Mouse (Mus musculus) forebrain, embryonic 11.5 days (tissue): ENCODE measurements around the gene Lrrc15. TPM values are rescaled to one million over a fixed set of nuclear protein-coding genes. Genes with fewer than 3 reads are reported as not detected.

Experiments used
- ATAC-seq: fragments of 200-750 bp; cut with Nextera tagmentation; replicated peaks from 2 replicates; pipeline ENCODE4 v1.8.0; 2017; ENCODE audit warnings: moderate TSS enrichment; ENCODE audit not compliant: low FRiP score
- DNase-seq: peaks from one replicate; pipeline ENCODE4 v3.0.0-alpha.2; 2017; ENCODE audit warnings: low spot score
- H3K27ac ChIP-seq: fragments of 300-500 bp; sonication (generic); 2 replicates; pipeline ENCODE4 v1.5.1; 2014; ENCODE audit warnings: low read depth, low read length
- H3K27me3 ChIP-seq: fragments of 300-500 bp; sonication (generic); 2 replicates; pipeline ENCODE4 v1.6.1; 2014; ENCODE audit warnings: mild to moderate bottlenecking, low read length, mixed read lengths; ENCODE audit not compliant: control insufficient read depth, insufficient read depth
- H3K36me3 ChIP-seq: fragments of 300-500 bp; sonication (generic); 2 replicates; pipeline ENCODE4 v1.6.1; 2014; ENCODE audit warnings: mild to moderate bottlenecking, low read length, moderate library complexity, mixed read lengths; ENCODE audit not compliant: control insufficient read depth, insufficient read depth
- H3K4me1 ChIP-seq: fragments of 300-500 bp; sonication (generic); replicated peaks from 2 replicates; pipeline ENCODE4 v1.6.1; 2014; ENCODE audit warnings: low read length, mixed read lengths; ENCODE audit not compliant: control insufficient read depth, insufficient read depth
- H3K4me2 ChIP-seq: fragments of 300-500 bp; sonication (generic); 2 replicates; pipeline ENCODE4 v1.6.1; 2014; ENCODE audit warnings: low read depth, mild to moderate bottlenecking, low read length, moderate library complexity, mixed read lengths; ENCODE audit not compliant: severe bottlenecking
- H3K4me3 ChIP-seq: fragments of 300-500 bp; sonication (generic); 2 replicates; pipeline ENCODE4 v1.5.1; 2014; ENCODE audit warnings: low read depth, low read length
- H3K9ac ChIP-seq: fragments of 300-500 bp; sonication (generic); 2 replicates; pipeline ENCODE4 v1.6.1; 2014; ENCODE audit warnings: low read length
- H3K9me3 ChIP-seq: fragments of 300-500 bp; sonication (generic); 2 replicates; pipeline ENCODE4 v1.6.1; 2016; ENCODE audit warnings: low read length, mixed read lengths; ENCODE audit not compliant: control insufficient read depth
- WGBS: fragments of 180-500 bp; shearing (Covaris S2); extraction: QIAGEN DNeasy Blood & Tissue Kit; methylation state at CpG from one replicate; pipeline ENCODE4 v1.1.7; 2014; 5-methylcytosine and 5-hydroxymethylcytosine counted together
- polyA plus RNA-seq: library from polyadenylated mRNA; unstranded; fragments of >200 nt; fragmentation: Nextera tagmentation; extraction: Ambion mirVana; gene quantifications from 2 replicates; pipeline ENCODE4 v1.2.1, GENCODE M21; 2014

The Lrrc15 gene
- polyA plus RNA-seq, 1 experiment from 2014 or later = 1.1 TPM

- ATAC-seq = no peak
- H3K4me1 ChIP-seq = no peaks in the 10 kb centered on the region
- no peaks in the 10 kb centered on the region for H3K9me3 ChIP-seq
- DNase-seq = no peak
- H3K4me3 ChIP-seq = no peak overlapping the region
- WGBS = 87% methylated on average over 7 of the region's 7 CpGs
- no peaks in the 10 kb centered on the region for H3K27me3 ChIP-seq
- no peak overlapping the region for H3K4me2 ChIP-seq
- H3K36me3 ChIP-seq = no peaks in the 10 kb centered on the region
- H3K9ac ChIP-seq = no peak overlapping the region
- H3K27ac ChIP-seq = no peak overlapping the region
Measured at GRCm38 (mm10) chr16:30258441-30258840, 24.6 kb downstream of the Lrrc15 start.

- ATAC-seq = no peak
- H3K27ac ChIP-seq = no peak overlapping the region
- H3K9ac ChIP-seq = no peak overlapping the region
- no peaks in the 10 kb centered on the region for H3K36me3 ChIP-seq
- H3K4me2 ChIP-seq = no peak overlapping the region
- no peaks in the 10 kb centered on the region for H3K4me1 ChIP-seq
- no peaks in the 10 kb centered on the region for H3K27me3 ChIP-seq
- H3K4me3 ChIP-seq = no peak overlapping the region
- no peak for DNase-seq
- H3K9me3 ChIP-seq = no peaks in the 10 kb centered on the region
- WGBS = 89% methylated on average over 9 of the region's 9 CpGs
Measured at GRCm38 (mm10) chr16:30257718-30258117, 25.3 kb downstream of the Lrrc15 start.

GRCm38 (mm10) chr16:30255061-30255460 is 28.0 kb downstream of the Lrrc15 start:
- H3K4me2 ChIP-seq = no peak overlapping the region
- no peak overlapping the region for H3K4me3 ChIP-seq
- ATAC-seq (no peak), DNase-seq (no peak)
- H3K9ac ChIP-seq = no peak overlapping the region
- H3K27ac ChIP-seq = no peak overlapping the region
- H3K4me1 ChIP-seq = no peaks in the 10 kb centered on the region
- 0 out of 2 replicates have a peak, but pooled peaks cover 2% of the 10 kb centered on the region for H3K27me3 ChIP-seq
- H3K9me3 ChIP-seq = no peaks in the 10 kb centered on the region
- H3K36me3 ChIP-seq = no peaks in the 10 kb centered on the region
- 65% methylated on average over 7 of the region's 7 CpGs for WGBS

GRCm38 (mm10) chr16:30253900-30254299 is 29.2 kb downstream of the Lrrc15 start:
- WGBS = 80% methylated on average over 9 of the region's 9 CpGs
- H3K4me3 ChIP-seq = no peak overlapping the region
- ATAC-seq = no peak

GRCm38 (mm10) chr16:30253374-30253773 is 29.7 kb downstream of the Lrrc15 start:
- Histone ChIP-seq H3K27ac (no peak overlapping the region), H3K36me3 (no peaks in the 10 kb centered on the region), H3K4me1 (no peaks in the 10 kb centered on the region), H3K4me2 (no peak overlapping the region), H3K27me3 (0 out of 2 replicates have a peak, but pooled peaks cover 2% of the 10 kb centered on the region), H3K4me3 (no peak overlapping the region), H3K9me3 (no peaks in the 10 kb centered on the region), H3K9ac (no peak overlapping the region)
- no peak for ATAC-seq
- WGBS = 88% methylated on average over 4 of the region's 4 CpGs
- no peak for DNase-seq

More at GRCm38 (mm10) chr16:30253900-30254299, 29.2 kb downstream of the Lrrc15 start:
- Histone ChIP-seq H3K4me1 (no peaks in the 10 kb centered on the region), H3K4me2 (no peak overlapping the region), H3K27me3 (0 out of 2 replicates have a peak, but pooled peaks cover 2% of the 10 kb centered on the region), H3K36me3 (no peaks in the 10 kb centered on the region), H3K9me3 (no peaks in the 10 kb centered on the region), H3K27ac (no peak overlapping the region), H3K9ac (no peak overlapping the region)
- no peak for DNase-seq

- no peaks in the 10 kb centered on the region for H3K4me1 ChIP-seq
- 0 out of 2 replicates have a peak, but pooled peaks cover 2% of the 10 kb centered on the region for H3K27me3 ChIP-seq
- no peak overlapping the region for H3K9ac ChIP-seq
- H3K4me3 ChIP-seq = no peak overlapping the region
- peak; percentile 63 for ATAC-seq
- 2% methylated on average over 21 of the region's 21 CpGs for WGBS
- H3K4me2 ChIP-seq = peak overlapping the region; percentile 37
- no peaks in the 10 kb centered on the region for H3K9me3 ChIP-seq
- peak; percentile 93 for DNase-seq
- no peak overlapping the region for H3K27ac ChIP-seq
- H3K36me3 ChIP-seq = no peaks in the 10 kb centered on the region
Measured at GRCm38 (mm10) chr16:30252003-30252418, 31.0 kb downstream of the Lrrc15 start.

- WGBS = 88% methylated on average over 12 of the region's 12 CpGs
- ATAC-seq (no peak), DNase-seq (no peak)
- no peak overlapping the region for H3K9ac ChIP-seq
- no peak overlapping the region for H3K27ac ChIP-seq
- no peaks in the 10 kb centered on the region for H3K27me3 ChIP-seq
- no peak overlapping the region for H3K4me2 ChIP-seq
- no peaks in the 10 kb centered on the region for H3K9me3 ChIP-seq
- no peaks in the 10 kb centered on the region for H3K4me1 ChIP-seq
- H3K4me3 ChIP-seq = no peak overlapping the region
- no peaks in the 10 kb centered on the region for H3K36me3 ChIP-seq
Measured at GRCm38 (mm10) chr16:30244037-30244700, 38.9 kb downstream of the Lrrc15 start.

GRCm38 (mm10) chr16:30241623-30242022 is 41.4 kb downstream of the Lrrc15 start:
- no peaks in the 10 kb centered on the region for H3K4me1 ChIP-seq
- H3K27ac ChIP-seq = no peak overlapping the region
- WGBS = 37% methylated on average over 2 of the region's 2 CpGs
- H3K9me3 ChIP-seq = no peaks in the 10 kb centered on the region
- H3K9ac ChIP-seq = no peak overlapping the region
- no peaks in the 10 kb centered on the region for H3K36me3 ChIP-seq
- DNase-seq (no peak), ATAC-seq (no peak)
- H3K4me2 ChIP-seq = no peak overlapping the region
- peaks cover 4% of the 10 kb centered on the region; the same call in 1 of the 2 replicates for H3K27me3 ChIP-seq
- no peak overlapping the region for H3K4me3 ChIP-seq

- Histone ChIP-seq H3K27me3 (peaks cover 20% of the 10 kb centered on the region), H3K4me3 (no peak overlapping the region), H3K4me1 (peaks cover 3% of the 10 kb centered on the region; the same call in 1 of the 2 replicates), H3K9me3 (no peaks in the 10 kb centered on the region), H3K9ac (no peak overlapping the region), H3K36me3 (no peaks in the 10 kb centered on the region), H3K4me2 (no peak overlapping the region), H3K27ac (no peak overlapping the region)
- 88% methylated on average over 6 of the region's 6 CpGs for WGBS
- DNase-seq (no peak), ATAC-seq (no peak)
Measured at GRCm38 (mm10) chr16:30238791-30239190, 44.3 kb downstream of the Lrrc15 start.
